Mouse (Mus musculus): ENCODE data around the gene Tmem117.

Tmem117 gene

DNA sequence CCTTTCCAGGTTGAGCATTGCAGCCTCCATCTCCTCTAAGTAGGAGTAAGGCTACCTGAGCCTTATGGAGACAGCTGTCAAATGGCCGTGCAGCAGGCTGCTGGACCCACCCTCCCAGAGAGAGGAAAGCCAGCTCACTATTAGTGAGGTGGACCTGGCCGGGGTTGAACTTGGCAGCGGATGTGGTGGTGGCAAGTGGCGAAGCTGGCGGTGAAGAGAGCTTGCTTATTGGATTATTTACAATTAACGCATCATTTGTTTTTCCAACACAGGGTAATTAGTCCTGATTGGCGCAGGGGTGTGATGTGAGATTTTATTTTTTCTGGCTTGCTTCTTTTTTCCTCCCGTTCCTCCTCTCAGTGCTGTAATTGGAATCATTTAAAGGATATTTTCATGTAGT, 19.4 kb downstream of the Tmem117 start:
- DNase-seq (ENCODE audit: low read depth, low spot score) = no peak

DNA sequence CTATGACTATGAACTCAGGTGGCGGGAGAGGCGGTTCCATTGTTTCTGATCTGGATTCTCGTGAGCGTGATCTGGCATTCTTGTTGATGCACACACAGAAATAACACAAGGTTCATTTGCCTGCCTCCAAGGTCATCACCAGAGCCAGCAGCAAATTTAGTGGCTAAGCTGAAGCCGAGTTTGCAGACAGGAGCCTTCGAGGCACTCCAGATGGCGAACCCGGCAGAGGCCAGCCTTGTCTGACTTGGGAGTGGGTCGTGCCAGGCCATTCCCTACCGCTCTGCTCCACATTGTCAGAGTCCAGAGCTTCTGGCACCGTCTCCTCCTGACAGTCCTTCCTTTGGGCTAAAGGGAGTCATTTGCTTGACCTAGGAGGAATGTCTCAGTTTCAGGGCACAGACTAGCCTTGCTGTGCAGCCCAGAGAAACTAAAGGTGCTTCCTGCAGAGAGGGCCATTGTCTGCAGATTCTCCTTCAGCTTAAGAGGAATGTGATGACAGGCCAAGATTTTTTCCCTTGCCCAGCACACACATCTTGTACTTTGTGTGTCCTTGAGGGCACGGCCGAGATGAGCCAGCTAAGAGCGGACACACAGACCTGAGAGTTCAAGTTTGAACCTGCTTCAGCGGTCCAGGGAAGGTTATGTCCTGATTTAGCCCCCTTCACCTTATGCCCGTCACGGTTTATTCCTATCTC, 20.2 kb downstream of the Tmem117 start:
- no peak for DNase-seq (ENCODE audit: low read depth, low spot score)

DNA sequence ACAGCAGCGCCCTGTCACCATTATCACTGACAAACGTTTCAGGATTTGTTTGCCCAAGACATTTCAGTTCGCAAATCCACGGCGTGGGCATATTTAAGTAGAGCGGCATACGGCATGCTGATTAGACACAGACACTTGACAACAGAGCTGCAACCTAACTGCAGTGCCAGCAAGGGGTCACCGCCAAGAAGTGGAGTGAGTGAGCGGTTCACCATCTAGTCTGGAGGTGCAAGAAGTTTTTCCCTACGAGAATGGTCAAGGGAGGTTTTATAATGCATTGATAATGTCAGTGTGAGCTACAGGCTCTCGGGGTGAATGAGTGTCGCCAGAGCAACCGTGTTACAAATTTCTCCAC, 20.7 kb downstream of the Tmem117 start:
- no peak for DNase-seq (ENCODE audit: low read depth, low spot score)

DNA sequence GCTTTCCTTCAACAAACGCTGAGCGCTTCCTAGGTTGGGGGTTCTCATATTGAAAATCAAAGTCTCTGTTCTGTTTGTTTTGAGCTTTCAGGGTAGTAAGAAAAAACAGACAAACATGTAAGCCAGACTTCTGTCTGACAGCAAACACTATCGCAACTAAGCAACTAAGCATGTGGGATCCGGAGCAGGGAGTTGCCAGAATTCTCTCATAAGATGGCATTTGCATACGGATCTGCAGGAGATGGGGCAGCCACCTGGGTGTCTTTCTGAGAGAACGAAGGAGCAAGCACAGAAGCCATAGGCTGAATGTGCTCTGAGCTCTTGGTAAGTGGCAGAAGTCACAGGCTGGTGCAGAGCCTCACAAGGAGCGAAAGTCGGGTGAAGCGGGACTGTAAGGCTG, 22.3 kb downstream of the Tmem117 start:
- DNase-seq (ENCODE audit: low read depth, low spot score) = no peak

DNA sequence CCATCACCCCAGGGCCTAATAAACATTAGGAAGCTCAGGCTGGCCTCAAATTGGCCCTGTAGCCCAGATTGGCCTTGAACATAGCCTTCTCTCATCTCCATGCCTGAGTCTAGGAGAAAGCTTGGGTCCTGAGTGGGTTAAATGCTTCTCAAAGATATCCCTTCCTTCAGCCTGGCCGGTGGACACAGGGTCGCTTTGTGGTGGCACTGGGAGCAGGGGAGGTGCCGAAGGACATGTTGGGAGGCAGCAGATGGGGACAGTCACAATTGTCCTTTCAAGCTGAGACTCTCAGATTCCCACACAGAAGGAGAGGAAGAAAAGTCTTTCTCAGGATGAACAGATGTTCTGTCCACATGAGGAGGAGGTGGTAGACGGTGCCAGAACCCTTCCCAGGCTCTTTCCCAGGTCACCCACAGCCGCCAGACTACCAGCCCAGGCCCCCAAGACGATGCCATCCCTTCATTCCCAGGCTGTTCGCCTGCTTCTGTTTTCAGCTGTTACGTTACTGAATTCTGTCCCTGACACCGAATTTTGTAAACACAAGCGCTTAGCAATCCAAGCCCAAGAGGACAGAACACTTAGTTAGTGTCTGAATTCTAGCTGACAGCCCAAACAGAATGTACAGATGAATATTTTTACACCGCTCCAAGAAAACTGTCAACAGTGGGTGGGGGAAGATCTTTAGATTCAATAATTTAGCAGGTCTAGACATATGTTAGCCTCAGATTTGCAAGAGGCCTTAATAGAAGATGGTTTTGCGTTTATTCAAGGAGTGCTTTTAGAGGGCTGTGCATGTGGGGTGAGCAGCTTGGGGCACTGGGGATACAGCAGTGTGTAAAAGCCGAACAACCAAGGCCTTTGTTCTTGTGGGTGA, 23.2 kb downstream of the Tmem117 start:
- peak; percentile 58 for DNase-seq (ENCODE audit: low read depth, low spot score)

DNA sequence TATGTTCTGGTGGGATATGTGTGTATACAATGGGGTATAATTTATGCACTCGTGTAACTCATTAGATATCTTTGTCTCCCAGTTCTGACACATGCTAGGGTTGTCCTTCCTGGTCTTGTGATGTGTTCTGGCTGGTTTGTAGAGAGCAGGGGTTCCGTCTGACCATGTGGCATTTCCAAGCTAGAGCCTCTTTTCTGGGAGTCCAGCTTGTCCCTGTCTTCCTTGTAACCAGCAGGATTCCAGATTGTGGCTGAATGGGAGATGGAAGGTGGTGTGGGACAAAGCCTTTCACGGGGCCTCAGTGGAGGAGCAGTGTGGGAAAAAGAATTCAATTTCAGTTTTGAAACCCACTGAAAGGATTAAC, 23.8 kb downstream of the Tmem117 start:
- DNase-seq (ENCODE audit: low read depth, low spot score) = no peak

DNA sequence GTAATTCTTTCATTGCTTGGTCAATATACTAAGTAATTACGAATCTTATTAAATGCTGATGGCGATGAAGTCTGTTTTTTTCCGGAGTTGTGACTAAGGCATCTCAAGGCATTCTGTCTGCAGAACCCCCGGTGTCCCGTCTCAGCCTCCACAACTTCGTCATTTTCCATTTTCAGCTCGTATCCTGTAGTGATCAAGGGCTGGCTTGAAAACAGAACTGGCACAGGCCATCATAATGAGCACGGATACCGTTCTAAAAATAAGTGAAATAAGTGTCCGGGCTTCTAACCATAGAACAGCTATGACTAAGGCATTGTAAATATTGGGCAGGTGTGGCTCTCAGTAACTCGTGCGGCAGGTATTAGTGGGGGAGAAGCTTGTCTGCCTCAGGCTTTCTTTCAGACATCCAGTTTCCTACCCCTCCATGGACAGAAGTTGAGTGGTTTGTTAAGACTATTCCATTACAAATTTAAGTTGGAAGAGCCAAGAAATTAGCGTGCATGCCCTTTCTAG, 26.8 kb downstream of the Tmem117 start:
- no peak for DNase-seq (ENCODE audit: low read depth, low spot score)

DNA sequence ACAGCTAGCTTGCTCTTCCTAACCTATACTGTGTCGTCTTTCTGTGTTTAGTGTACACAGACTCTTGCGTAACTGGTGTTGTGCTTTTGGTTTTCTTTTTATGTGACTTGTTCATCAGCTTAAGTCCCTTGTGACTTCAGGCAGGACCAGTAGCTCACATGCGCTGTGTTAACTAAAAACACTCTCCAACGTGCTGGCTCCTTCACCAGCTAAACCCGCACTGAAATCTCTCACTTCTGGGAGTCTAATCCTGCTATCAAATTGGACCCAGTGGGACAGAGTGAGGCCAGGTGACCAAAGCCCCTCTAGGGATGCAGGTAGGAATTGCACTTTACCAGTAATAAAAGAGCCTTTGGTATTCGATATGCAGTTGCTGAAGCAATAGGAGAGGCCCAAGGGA, 28.9 kb downstream of the Tmem117 start:
- DNase-seq (ENCODE audit: low read depth, low spot score) = no peak

DNA sequence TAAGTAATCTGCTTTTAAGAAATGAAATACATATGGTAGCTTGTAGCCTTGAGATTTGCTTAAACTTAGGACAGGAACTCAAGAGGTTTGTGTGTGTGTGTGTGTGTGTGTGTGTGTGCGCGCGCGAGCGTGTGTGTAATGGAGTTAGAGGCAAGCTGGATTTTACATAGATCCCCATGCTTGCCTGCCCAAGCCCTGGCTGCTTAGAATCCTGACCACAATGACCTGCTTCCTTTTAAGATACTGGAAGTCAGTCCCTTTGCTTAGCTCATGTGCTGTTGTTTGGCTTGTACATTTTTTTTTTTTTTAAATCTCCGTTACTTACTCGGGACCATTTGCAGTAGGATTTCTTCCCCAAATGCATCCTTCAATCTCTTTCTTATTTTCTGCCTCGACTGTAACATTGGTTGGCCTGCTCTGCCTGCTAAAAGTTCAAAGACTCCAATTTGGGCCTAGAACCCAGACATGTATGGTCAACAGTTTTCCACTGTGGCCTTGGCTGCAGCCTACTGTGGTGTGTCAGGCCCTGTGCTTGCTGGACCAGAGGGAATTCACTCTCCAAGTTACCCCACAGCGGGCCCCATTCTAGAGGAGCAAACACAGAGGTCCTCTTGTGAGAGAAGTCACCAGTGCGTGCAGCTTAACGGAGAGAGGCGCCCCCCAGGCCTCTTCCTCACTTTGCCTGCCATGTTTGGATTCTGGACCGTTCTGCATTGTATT, 29.5 kb downstream of the Tmem117 start:
- no peak for DNase-seq (ENCODE audit: low read depth, low spot score)

DNA sequence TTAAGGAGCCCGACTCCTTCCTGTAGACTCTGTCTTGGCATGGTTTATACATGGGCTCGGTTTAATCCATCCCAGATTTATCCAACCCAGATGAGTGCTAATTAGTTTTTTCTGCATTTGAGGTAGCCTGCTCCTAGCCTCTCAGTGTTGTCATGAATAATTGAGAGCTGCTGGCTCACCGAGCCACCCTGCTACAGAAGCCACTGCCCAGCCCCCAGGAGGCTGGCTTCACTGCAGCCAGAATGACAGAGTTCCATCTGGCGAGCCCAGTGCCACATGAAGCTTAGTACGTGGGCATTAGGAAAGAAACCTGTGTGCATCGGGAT, 30.0 kb downstream of the Tmem117 start:
- DNase-seq (ENCODE audit: low read depth, low spot score) = no peak

DNA sequence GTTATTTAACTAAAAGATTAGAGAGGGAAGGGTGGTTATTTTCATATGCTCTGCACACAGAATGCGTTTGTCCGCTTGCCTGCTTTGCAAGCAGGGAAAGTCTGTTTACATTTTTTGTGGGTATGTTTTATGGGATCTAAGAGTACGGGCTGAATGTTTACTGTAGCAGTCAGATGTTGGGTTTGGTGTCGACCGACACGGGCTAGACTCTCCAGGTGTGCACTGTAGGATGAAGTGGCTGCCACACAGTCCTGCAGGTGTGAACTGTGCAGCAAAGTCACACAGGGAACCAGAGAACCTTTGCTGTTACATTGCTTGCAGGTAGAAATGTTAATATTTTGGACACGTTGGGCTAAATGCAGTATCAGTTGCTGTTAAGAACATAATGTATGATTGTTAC, 31.9 kb downstream of the Tmem117 start:
- DNase-seq (ENCODE audit: low read depth, low spot score) = no peak

DNA sequence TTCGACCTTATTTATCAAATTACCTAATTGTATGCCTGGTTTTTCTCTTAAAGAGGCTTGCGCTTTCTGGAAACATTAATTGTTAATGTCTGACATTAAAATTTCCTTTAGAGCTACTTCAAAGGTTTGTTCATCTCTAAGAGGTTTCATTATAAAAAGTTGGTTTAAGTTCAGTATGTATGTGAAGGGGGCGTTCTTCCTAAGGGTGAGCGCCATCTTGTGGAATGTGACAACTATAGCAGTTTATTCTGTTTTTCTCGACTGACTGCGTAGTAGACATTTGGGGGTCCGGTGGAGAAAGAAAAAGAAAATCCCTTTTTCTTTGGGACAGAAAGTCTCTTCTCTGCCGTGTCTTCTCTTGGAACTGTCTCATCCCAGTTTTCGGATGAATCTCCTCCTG, 32.4 kb downstream of the Tmem117 start:
- no peak for DNase-seq (ENCODE audit: low read depth, low spot score)

DNA sequence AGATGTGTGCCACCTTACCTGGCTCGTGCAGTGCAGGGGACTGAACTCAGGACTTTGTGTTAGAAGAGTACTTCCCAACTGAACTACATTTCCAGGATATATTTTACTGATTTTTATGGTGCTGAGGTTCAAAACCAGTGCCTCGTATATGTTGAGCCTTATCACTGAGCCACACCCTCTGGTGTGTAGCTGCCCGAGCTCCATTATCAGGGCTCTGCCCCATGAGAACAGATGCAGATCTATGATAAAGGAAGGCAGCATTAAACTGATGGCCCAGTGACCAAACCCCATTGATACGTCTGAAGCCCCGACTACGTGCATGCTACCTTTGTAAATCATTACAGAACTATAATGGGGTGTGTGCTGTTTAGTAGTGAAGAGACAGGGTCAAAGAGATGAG, 35.6 kb downstream of the Tmem117 start:
- DNase-seq (ENCODE audit: low read depth, low spot score) = no peak

DNA sequence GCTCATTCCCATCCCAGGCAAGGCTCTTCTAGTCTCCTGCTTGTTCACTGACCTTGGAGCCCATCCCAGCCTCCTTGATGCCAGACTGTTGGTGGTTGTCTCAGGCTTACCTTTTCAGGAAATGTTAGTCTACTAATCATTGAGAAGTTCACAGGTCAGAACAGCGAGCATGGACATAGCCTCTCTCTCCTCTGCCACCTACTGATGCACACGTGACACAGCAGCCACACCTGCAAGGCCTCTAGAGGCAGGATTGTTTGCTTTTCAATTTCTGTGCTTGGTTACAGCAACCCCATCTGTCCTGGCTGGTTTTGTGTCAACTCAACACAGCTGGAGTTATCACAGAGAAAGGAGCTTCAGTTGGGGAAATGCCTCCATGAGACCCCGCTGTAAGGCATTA, 52.1 kb downstream of the Tmem117 start:
- DNase-seq (ENCODE audit: low read depth, low spot score) = no peak

DNA sequence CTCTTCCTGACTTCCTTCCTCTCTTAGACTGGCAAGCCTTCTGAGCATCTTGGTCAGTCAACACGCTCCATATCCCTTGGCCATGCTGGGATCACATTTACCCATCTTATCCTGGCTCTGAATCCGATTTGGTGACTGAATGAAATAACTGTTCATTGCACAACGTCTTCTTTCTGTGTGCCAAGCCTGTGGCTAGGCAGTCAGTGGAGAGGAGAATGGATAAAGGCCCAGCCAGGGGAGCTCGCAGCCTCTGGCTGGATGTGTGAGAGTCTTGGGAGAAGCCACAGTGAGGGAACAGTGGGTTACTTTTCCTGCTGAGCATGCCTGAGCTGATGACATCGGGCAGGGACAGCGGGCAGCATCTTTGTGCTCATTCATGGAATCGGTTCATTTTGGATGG, 55.2 kb downstream of the Tmem117 start:
- DNase-seq (ENCODE audit: low read depth, low spot score) = no peak

DNA sequence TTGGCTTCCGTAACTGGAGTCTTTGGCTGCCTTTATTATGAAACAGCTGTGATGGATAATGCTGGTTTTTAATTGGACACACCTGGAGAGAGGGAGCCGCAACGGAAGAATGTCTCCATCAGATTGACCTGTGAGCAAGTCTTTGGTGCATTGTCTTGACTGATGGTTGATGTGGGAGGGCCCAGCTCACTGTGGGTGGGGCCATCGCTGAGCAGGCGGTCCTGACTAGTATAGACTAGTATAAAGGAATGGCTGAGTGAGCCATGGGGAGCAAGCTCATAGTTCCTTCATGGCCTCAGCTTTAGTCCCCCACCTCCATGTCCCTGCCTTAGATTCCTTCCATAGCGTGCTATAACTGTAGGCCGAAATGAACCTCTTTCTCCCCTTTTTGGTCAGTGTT, 58.1 kb downstream of the Tmem117 start:
- no peak for DNase-seq (ENCODE audit: low read depth, low spot score)

DNA sequence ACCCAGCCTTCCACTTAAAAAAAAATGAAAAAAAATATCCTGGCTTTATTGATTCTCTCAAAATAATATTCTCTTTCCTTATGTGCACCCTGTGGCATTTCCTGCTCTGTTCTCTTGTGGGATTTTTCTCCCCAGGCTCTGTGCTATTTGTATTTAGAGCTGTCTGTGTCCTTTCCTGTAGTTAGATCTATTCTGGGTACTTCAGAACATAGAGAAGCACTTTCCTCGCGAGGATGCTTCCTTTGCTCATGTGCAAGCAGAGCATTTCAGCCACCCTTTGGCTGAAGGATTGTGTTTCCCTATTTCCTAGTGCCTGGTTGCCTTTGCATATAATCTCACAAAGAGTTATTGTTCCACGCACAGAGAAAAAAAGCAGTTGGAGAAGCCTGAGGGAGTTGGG, 58.6 kb downstream of the Tmem117 start:
- peak; percentile 41 for DNase-seq (ENCODE audit: low read depth, low spot score)

DNA sequence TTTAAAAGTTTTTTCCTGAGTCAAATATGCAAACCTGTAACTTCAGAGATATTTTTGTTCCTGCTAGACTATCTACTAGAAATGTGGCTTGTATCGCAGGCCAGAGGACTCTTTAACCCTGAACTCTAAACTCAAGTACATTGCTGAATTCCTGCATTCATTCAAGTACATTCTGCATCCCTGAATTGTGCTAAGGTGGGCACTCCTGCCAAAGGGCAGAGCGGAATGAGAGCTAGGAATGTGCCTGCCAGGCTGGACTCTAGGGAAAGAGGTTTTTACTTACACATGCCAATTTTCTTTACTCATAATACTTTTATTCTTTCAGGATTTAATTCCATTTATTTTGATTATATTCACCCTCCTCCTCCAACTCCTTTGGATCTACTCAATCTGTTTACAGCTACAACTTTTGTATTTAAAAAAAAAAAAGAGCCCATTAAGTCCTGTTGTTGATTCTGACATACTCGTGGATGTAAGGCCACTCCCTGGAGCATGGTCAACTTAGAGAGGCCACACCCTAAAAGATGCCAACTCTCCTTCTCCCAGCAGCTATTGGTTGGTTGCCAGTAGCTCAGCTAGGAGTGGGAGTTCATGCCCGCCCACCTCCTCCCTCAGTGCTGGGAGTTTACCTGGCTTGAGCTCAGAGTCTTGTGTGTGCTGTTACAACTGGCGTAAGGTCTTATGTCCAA, 60.3 kb downstream of the Tmem117 start:
- no peak for DNase-seq (ENCODE audit: low read depth, low spot score)

DNA sequence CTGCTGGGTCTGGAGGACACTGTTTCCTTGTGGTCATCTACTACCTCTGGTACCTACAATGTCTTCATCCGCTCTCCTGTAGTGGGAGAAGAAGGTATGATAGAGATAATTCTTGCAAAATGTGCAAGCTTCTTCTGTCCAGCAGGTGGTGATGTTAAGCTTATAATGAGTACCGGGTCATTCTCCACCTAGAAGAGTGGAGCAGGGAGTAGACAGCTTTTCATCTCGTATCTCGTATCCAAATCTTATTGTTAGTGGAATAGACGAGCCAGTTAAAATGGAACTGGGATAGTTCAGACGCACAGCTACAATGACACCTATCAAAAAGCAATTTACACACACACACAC, 60.8 kb downstream of the Tmem117 start:
- DNase-seq (ENCODE audit: low read depth, low spot score) = no peak

DNA sequence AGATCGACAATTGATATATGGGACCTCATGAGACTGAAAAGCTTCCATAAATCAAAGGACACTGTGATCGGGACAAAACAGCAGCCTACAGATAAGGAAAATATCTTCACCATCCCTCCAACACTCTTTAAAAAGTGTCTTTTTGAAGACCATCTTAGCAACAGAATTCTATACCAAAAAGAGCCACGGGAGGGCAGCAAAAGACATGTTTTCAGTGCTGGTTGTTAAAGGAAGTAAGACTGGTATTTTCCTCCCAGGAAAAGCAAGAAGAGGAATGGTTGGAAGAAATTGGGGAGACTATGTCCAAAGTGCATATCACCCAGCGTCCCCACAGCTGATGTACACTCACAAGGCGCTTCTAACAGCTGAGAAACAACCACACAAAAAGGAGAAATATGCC, 93.7 kb downstream of the Tmem117 start:
- DNase-seq (ENCODE audit: low read depth, low spot score) = peak; percentile 67

DNA sequence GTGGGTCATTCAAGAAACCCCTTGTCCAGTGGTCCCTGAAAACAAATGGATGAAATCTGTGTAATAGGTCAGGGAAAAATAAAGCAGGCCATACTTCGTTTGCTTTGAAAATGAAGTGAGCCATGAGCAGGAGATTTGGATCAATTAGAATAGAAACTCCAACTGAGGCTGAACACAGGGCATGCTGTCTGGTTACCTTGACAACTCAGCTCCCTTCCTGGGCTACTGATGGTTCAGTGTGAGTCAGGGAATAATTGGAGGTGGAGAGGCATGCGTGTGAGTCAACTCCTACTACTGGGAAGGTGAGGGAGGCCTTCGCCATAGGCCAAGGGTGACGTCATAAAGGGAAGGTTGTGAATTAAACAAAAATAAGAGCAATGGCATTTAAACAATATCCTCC, 103.1 kb downstream of the Tmem117 start:
- peak; percentile 43 for DNase-seq (ENCODE audit: low read depth, low spot score)

DNA sequence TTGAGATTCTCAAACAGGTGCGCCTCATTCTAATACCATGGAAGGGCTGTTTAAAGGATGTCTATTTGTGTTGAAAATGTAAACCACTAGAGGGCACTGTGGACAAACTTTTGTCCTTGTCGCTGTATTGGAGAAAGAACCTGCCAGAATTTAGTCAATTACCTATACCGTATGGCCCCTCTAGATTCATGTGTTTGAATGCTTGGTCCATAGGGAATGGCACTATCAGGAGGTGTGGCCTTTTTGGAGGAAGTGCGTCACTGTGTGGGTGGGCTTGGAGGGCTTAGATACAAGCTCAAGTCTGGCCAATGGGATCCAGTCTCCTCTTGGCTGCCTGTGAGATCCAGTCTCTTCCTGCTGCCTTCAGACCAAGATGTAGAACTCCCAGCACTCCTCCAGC, 140.2 kb downstream of the Tmem117 start:
- peak; percentile 66 for DNase-seq (ENCODE audit: low read depth, low spot score)
